Mouse (Mus musculus): ENCODE results near the gene Tmem214.

DNA sequence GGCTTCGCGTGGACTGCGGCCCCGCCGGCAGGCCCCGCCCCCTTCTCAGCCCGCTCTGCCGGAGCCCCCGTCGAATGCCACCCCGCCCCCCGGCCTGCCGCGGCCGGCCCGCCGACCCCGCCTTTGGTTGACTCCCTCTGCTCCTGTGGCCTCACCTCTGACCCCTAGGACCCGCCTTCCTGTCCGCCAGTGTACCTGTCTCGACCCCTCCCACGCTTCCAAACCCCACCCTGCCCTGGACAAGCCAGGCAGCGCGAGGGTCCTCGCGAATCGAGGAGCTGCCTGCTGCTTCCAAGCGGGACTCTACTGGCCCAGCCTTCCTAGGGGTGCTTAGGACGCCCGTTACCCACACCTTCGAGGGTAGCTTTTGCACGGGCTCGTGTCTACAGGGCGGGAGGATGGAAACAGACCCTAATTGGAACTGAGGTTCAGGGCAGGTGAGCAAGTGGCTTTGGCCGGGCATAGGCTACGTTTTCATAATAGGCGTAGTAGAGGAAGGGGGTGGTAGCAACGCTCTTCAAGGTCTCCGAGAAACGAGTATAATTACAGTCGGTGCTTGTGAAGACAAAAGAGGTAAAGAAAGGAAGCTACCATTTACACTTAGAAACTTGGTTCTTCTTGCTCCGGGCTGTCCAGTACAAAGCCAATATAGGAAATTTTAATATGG lies 21.4 kb downstream of the Tmem214 start:
- TF ChIP-seq POLR2A (IDR thresholded peaks at IDR 0.05; ENCODE audit: borderline replicate concordance, control insufficient read depth, low read depth, low read length) (no peak), CTCF (IDR thresholded peaks at IDR 0.05; ENCODE audit: control insufficient read depth, insufficient read depth, low read length) (no peak)
